Mouse (Mus musculus) cortical plate, adult 2 months (tissue): ENCODE measurements around the gene Mib2. TPM values are rescaled to one million over a fixed set of nuclear protein-coding genes. Genes with fewer than 3 reads are reported as not detected.

Source experiments
- H3K27ac ChIP-seq: fragments of 200-500 bp; 2 replicates; pipeline ENCODE4 v1.5.1; 2012; ENCODE audit warnings: low read length, control low read depth, inconsistent platforms; ENCODE audit not compliant: insufficient read depth
- H3K4me1 ChIP-seq: fragments of 200-500 bp; 2 replicates; pipeline ENCODE4 v1.6.1; 2011; ENCODE audit warnings: low read length; ENCODE audit not compliant: control insufficient read depth, insufficient read depth
- H3K4me3 ChIP-seq: fragments of 200-500 bp; 2 replicates; pipeline ENCODE4 v1.5.1; 2011; ENCODE audit warnings: mild to moderate bottlenecking, low read length, control low read depth; ENCODE audit not compliant: insufficient read depth
- CTCF ChIP-seq: fragments of 200-500 bp; IDR thresholded peaks from 2 replicates; pipeline ENCODE4 v1.5.1; 2011; ENCODE audit warnings: mild to moderate bottlenecking, control low read depth, low read length; ENCODE audit not compliant: insufficient read depth; ENCODE audit errors: extremely low read depth
- POLR2A ChIP-seq: fragments of 200-500 bp; IDR thresholded peaks from 2 replicates; pipeline ENCODE4 v1.6.1; 2011; ENCODE audit warnings: mild to moderate bottlenecking, low read length, control low read depth; ENCODE audit not compliant: insufficient read depth; ENCODE audit errors: extremely low read depth
- polyA plus RNA-seq: library from polyadenylated mRNA; depleted of rRNA; stranded (reverse); fragments of >200 nt; gene quantifications from 2 replicates; pipeline ENCODE4 v1.2.3, GENCODE M21; 2012; rRNA removed

Mib2 gene
- 153 and 169 TPM in 2 replicates for polyA plus RNA-seq

DNA sequence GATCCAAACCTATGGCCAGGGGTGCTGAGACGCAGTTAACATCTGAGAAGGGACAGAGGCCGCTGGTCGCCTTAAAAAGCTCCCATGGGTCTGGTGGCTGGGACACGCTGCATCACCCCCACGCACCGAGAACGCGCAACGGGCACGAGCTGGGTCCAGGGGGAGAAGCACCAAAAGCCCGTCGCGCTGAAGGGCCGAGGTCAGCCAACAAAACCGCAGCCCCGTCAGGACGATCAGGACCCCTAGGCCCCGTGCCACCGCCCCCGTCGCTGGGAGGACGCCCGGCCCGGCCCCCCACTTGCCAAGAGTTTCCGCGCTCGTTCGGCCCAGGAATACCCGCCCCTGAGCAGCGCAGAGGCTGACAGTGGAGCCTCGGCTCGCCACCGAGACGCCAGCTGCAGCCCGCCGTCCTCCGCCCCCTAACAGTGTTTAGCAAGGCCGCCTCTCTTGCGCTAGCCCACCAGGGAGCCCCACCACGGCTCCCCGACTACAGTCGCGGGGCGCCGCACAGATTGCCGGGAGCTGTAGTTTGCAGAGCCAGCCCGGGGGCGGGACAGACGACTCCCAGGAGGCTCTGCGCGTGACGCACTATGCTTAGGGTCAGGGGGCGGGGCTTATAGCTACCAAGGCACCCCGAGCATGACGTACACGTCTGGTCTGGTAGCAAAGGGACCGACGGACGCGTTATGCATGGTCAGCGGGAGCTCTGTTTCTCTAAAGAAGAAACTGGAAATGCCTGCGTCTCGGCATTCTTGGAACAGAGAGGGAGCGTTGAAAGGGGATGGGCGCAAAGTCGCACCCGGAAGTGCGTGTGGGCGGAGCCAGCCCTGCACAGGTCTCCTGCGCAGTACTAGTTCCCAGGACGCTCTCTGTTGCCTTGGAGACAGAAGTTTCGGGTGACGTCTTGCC is at the start of gene Mib2:
TSS of gene Mib2 (minus strand) at position 510 of the 909 bp plus-strand sequence.
- Histone ChIP-seq H3K4me3 (peak within 1 kb of the TSS; percentile 50), H3K4me1 (peaks cover 3% of the 10 kb centered on the region), H3K27ac (peak within 1 kb of the TSS; percentile 70)
- TF ChIP-seq POLR2A (0 out of 2 replicates have a peak, but pooled peaks have one; percentile 56), CTCF (no peak)

DNA sequence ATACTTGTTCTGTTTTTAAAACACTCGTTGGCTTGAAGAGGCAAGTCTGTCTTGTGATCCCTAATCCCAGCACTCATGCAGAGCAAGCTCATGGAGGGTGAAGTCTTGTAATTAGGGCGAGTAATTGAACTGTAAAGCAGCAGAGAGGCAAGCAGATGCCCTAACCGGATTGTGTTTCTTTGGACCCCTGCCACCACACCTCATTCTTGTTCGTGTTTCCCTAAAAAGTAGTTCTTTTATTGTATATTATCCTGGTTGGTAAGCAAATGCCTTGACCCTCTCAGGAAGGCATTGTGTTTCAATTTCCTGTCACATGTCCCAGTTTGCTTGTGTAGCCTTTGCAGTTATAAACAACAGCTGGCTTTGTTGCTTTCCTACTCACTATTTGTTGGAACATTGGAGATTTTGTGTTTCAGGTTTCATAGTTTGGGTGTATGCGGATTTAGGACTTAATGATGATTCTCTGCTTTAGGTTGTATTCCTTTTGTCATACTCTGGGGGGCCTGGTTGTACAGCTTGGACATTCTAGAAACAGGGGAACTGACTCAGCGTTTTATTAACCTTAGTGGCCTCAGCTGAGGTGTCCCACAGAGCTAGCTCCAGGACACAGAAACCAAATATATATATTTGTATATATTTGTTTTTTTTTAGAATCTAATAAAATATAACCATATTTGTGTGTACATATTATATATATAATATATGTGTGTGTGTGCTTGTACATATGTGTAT is 41.7 kb upstream of the Mib2 start:
- no peak overlapping the region for H3K4me3 ChIP-seq
- peaks cover 11% of the 10 kb centered on the region for H3K4me1 ChIP-seq
- TF ChIP-seq CTCF (no peak), POLR2A (no peak)
- H3K27ac ChIP-seq, result peak overlapping the region; percentile 56

DNA sequence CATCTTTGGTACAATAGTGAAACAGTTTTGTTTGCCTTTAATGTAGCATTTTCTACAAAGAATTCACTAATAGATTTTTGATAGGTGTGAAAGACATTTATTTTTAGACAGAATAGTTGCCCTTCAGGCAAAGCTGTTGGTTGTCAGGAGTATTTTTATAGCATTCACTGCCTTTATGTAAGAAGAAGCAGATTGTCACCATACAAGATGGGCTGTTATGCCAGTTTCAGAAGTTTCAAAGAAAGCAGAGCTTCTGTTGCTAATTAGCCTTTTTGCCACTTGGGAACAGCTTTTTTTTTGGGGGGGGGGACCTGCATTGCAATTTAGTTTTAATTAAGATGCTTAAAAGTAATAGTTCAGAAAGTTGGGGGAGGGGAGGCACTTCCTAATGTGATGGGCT is 40.0 kb upstream of the Mib2 start:
- no peak overlapping the region for H3K4me3 ChIP-seq
- no peak overlapping the region for H3K27ac ChIP-seq
- H3K4me1 ChIP-seq, result peaks cover 11% of the 10 kb centered on the region
- TF ChIP-seq POLR2A, result no peak
- TF ChIP-seq CTCF, result no peak

DNA sequence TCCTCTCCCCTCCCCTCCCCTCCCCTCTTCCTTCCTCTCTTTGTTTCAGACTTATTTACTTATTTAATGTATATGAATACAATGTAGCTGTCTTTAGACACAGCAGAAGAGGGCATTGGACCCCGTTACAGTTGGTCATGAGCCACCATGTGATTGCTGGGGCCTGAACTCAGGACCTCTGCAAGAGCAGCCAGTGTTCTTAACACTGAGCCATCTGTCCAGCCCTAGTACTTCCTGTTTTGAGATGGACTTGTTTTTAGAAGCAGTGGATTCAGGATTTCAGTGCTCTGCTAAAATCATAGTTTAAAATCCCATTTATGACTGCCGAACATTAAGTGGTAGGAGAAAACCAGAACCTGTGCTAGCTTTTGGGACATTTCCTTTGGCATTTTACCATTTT is 39.6 kb upstream of the Mib2 start:
- peaks cover 11% of the 10 kb centered on the region for H3K4me1 ChIP-seq
- H3K4me3 ChIP-seq, result no peak overlapping the region
- no peak overlapping the region for H3K27ac ChIP-seq
- TF ChIP-seq POLR2A, result no peak
- no peak for TF ChIP-seq CTCF

DNA sequence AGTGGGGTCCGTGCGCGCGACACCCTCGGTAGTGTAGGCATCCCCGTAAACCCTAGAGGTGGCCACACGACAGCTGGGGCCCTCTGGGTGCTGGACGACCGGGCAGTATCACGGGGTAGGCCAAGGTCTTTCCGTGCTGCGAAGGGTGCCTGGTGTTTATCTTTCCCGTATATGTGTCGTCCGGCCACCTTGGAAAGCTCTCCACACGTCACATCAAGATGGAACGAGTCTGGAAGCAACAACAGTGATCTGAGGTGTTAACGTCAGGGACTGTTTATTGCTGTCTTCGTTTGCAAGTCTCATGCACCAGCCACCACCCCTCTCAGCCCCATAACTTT is 36.6 kb upstream of the Mib2 start:
- peak overlapping the region; percentile 95 for H3K4me3 ChIP-seq
- peak overlapping the region; percentile 98 for H3K27ac ChIP-seq
- peaks cover 6% of the 10 kb centered on the region for H3K4me1 ChIP-seq
- no peak for TF ChIP-seq POLR2A

DNA sequence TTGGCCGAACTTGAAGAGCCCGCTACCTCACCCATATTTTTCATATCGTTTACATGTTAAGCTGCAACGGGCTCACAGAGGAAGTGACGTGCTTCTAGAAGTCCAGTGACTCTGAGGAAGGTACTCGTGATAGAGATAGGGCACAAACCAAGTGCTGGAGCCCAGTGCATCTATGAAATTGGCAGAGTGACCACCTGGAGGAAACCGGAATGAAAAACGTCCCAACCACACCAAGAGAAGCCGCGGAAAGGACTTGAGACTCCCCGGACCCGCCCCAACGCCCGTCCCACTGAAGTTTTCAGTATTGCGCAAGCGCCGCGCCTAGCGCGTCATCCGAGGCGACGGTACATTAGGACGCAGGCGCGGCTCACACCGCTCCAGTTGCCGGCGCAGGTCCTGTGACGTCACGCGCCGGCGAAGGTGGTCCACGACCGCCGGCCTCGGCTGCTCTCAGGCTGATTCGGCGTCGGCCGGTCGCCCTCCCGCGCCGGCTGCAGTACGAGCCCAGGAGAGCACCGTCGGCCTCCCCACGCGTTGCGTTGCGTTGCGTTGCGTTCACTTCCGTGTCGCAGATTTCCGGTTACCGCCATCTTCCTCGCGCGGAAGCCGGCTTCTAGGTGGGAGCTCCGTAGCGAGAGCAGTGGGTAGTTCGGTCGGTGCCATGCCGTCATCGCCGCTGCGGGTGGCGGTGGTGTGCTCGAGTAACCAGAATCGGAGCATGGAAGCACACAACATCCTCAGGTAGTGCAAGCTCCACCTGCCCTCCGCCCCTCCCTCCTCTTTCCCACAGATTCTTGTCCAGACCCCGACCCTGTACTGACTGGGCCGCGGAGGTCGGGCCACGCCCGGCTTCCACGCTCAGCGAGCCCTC is 36.0 kb upstream of the Mib2 start, which contains the start of gene Ssu72:
TSS of gene Ssu72 (plus strand) at position 80 of the 871 bp plus-strand sequence.
- TF ChIP-seq POLR2A (peak; percentile 58; the same call in 1 of the 2 replicates), CTCF (no peak)
- Histone ChIP-seq H3K4me1 (peaks cover 3% of the 10 kb centered on the region), H3K27ac (peak within 1 kb of the TSS; percentile 98), H3K4me3 (peak within 1 kb of the TSS; percentile 95)

DNA sequence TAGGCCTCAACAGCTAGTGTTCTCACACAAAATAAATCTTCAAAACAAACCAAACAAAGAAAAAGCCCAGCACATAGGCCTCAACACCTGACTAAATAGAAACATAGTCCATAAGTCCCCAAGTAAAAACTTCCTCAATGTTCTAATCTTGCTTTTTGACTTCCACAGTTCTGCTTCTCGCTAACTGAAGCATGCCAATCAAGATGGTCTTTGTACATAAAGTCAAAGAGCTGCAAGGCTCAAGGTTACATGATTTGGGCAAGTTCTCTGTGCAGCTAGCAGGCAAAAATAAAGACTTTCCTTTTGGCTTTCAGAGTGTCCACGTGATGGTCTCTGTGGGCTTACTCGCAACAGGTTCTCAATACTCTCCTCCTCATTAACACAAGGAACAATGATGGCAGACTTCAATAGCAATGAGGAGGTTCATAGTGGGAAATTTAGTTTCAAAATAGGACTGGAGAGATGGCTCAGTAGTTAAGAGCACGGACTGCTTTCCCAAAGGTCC is 34.5 kb upstream of the Mib2 start:
- no peak for TF ChIP-seq CTCF
- TF ChIP-seq POLR2A, result no peak
- H3K27ac ChIP-seq, result no peak overlapping the region
- H3K4me1 ChIP-seq, result peaks cover 2% of the 10 kb centered on the region
- H3K4me3 ChIP-seq, result no peak overlapping the region

DNA sequence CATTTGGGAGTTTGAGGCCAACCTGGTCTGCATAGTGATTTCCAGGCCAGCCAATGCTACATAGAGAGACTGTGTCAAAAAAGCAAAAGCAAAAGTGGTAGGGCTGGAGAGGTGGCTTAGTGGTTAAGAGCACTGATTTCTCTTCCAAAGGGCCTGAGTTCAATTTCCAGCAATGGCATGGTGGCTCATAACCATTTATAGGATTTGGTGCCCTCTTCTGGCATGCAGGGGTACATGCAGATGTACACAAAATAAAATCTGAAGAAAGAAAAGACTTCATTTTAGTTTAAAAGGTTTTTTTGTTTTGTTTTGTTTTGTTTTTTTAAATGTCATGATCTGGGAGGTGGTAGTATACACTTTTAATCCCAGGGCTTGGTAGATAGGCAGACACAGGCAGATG is 31.4 kb upstream of the Mib2 start:
- Histone ChIP-seq H3K27ac (no peak overlapping the region), H3K4me3 (no peak overlapping the region), H3K4me1 (peaks cover 2% of the 10 kb centered on the region; the same call in 1 of the 2 replicates)
- TF ChIP-seq CTCF (peak; percentile 47; the same call in 1 of the 2 replicates), POLR2A (no peak)

DNA sequence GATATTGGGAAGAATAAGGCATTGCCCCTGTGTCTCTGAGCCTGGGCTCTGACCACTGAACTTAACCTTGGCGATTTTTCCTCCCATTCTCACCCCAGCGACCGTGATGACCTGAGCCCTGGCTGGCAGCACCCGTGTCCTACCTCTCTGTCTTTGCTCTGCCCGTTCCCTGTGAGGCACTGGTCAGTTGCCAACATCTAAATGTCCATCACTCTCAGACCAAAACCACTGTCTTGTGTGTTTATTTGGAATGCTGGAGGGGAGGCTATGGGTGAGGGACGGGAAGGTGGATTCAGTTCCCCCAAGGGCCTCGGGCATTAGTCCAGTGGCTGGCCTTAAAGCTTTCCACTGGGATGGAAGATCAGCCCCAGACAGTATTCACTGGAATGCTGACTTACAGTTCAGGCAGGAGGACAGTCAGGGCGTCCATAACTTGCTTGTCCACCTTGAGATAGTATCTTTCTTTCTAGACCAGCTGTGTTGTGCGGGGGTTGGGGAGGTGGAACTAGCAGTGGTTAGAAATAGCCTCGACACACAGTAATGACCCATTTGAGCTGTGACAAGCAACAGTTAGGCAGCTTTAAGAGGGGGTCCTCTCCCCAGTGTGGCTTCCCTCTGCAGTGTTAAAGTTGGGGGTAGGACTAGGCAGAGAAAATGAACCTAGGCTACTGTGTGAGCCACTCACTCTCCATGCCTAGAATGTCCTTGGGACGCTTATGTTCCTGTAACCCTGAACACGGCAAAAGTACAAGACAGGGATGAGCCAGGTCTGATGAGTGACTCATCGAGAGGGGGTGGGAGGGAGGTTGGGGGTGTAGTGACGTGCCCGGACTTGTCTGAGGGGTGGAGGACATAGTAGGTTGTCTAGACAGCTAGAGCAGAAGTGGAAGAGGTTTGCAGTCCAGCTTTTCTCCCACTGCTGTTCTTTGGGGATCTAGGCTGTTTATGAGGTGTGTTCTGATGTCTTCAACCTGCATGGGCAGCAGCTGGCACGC is 27.6 kb upstream of the Mib2 start:
- no peak overlapping the region for H3K27ac ChIP-seq
- no peak for TF ChIP-seq POLR2A
- no peak for TF ChIP-seq CTCF
- peak overlapping the region; percentile 87 for H3K4me3 ChIP-seq
- peaks cover 4% of the 10 kb centered on the region; the same call in 1 of the 2 replicates for H3K4me1 ChIP-seq
